Mouse (Mus musculus): Measurements from ENCODE around the gene Gga1. TPM values are rescaled to one million over a fixed set of nuclear protein-coding genes. Genes with fewer than 3 reads are reported as not detected.

The Gga1 gene
- total and polyA plus RNA-seq, 2 experiments from 2014 or later, result 42.9 to 55.7 TPM

GRCm38 (mm10) chr15:78934784-78935320 is 57.9 kb downstream of the Gga1 start, which contains the start of gene Nol12:
Gene Nol12 (plus strand): TSS chr15:78934933.
- DNase-seq, result peak; percentile 96

GRCm38 (mm10) chr15:78936403-78936802 is 59.4 kb downstream of the Gga1 start:
- no peak for DNase-seq
- no peak for TF ChIP-seq CTCF (IDR thresholded peaks at IDR 0.05; ENCODE audit: low read depth)
- no peak overlapping the region for H3K27ac ChIP-seq (ENCODE audit: low read depth, low read length)
- H3K4me2 ChIP-seq (ENCODE audit: low read depth), result no peak overlapping the region
- WGBS, result 92% methylated on average over 12 of the region's 12 CpGs
- no peak overlapping the region for H3K9ac ChIP-seq
- ATAC-seq, result no peak
- H3K4me1 ChIP-seq (ENCODE audit: insufficient read depth), result peaks cover 3% of the 10 kb centered on the region
- H3K4me3 ChIP-seq (ENCODE audit: low read depth, low read length), result no peak overlapping the region
- H3K9me3 ChIP-seq (ENCODE audit: low read length), result no peaks in the 10 kb centered on the region
- peaks cover 48% of the 10 kb centered on the region for H3K36me3 ChIP-seq (ENCODE audit: insufficient read depth)
- H3K27me3 ChIP-seq (ENCODE audit: insufficient read depth, low read length), result no peaks in the 10 kb centered on the region

More at GRCm38 (mm10) chr15:78934784-78935320, 57.9 kb downstream of the Gga1 start, which contains the start of gene Nol12:
- H3K9ac ChIP-seq, result peak within 1 kb of the TSS; percentile 67
- 0 out of 2 replicates have a peak, but pooled peaks have one; percentile 3 for TF ChIP-seq CTCF (IDR thresholded peaks at IDR 0.05; ENCODE audit: low read depth)
- peak within 1 kb of the TSS; percentile 59 for H3K4me3 ChIP-seq (ENCODE audit: low read depth, low read length)
- H3K9me3 ChIP-seq (ENCODE audit: low read length), result no peaks in the 10 kb centered on the region
- no peaks in the 10 kb centered on the region for H3K27me3 ChIP-seq (ENCODE audit: insufficient read depth, low read length)
- WGBS, result 1% methylated on average over 42 of the region's 42 CpGs
- H3K4me2 ChIP-seq (ENCODE audit: low read depth), result peak within 1 kb of the TSS; percentile 59
- H3K27ac ChIP-seq (ENCODE audit: low read depth, low read length), result peak within 1 kb of the TSS; percentile 83
- H3K4me1 ChIP-seq (ENCODE audit: insufficient read depth), result peaks cover 3% of the 10 kb centered on the region
- peaks cover 32% of the 10 kb centered on the region for H3K36me3 ChIP-seq (ENCODE audit: insufficient read depth)
- ATAC-seq, result peak; percentile 95

GRCm38 (mm10) chr15:78937311-78937710 is 60.3 kb downstream of the Gga1 start:
- DNase-seq, result no peak
- H3K4me1 ChIP-seq (ENCODE audit: insufficient read depth), result peaks cover 3% of the 10 kb centered on the region
- H3K27ac ChIP-seq (ENCODE audit: low read depth, low read length), result no peak overlapping the region
- no peak for TF ChIP-seq CTCF (IDR thresholded peaks at IDR 0.05; ENCODE audit: low read depth)
- ATAC-seq, result no peak
- H3K4me3 ChIP-seq (ENCODE audit: low read depth, low read length), result no peak overlapping the region
- H3K4me2 ChIP-seq (ENCODE audit: low read depth), result no peak overlapping the region
- H3K27me3 ChIP-seq (ENCODE audit: insufficient read depth, low read length), result no peaks in the 10 kb centered on the region
- no peaks in the 10 kb centered on the region for H3K9me3 ChIP-seq (ENCODE audit: low read length)
- peaks cover 50% of the 10 kb centered on the region for H3K36me3 ChIP-seq (ENCODE audit: insufficient read depth)
- WGBS, result 88% methylated on average over 10 of the region's 10 CpGs
- no peak overlapping the region for H3K9ac ChIP-seq

GRCm38 (mm10) chr15:78937963-78938362 is 61.0 kb downstream of the Gga1 start:
- DNase-seq (no peak), ATAC-seq (no peak)
- H3K4me3 ChIP-seq (ENCODE audit: low read depth, low read length), result no peak overlapping the region
- TF ChIP-seq CTCF (IDR thresholded peaks at IDR 0.05; ENCODE audit: low read depth), result no peak
- no peaks in the 10 kb centered on the region for H3K9me3 ChIP-seq (ENCODE audit: low read length)
- H3K27me3 ChIP-seq (ENCODE audit: insufficient read depth, low read length), result no peaks in the 10 kb centered on the region
- peaks cover 3% of the 10 kb centered on the region for H3K4me1 ChIP-seq (ENCODE audit: insufficient read depth)
- H3K9ac ChIP-seq, result no peak overlapping the region
- H3K27ac ChIP-seq (ENCODE audit: low read depth, low read length), result no peak overlapping the region
- WGBS, result 64% methylated on average over 2 of the region's 2 CpGs
- no peak overlapping the region for H3K4me2 ChIP-seq (ENCODE audit: low read depth)
- H3K36me3 ChIP-seq (ENCODE audit: insufficient read depth), result peaks cover 50% of the 10 kb centered on the region

- peaks cover 50% of the 10 kb centered on the region for H3K36me3 ChIP-seq (ENCODE audit: insufficient read depth)
- no peak overlapping the region for H3K4me3 ChIP-seq (ENCODE audit: low read depth, low read length)
- no peak overlapping the region for H3K9ac ChIP-seq
- 92% methylated on average over 13 of the region's 13 CpGs for WGBS
- H3K4me1 ChIP-seq (ENCODE audit: insufficient read depth), result no peaks in the 10 kb centered on the region; the same call in none of the 2 replicates
- no peaks in the 10 kb centered on the region for H3K9me3 ChIP-seq (ENCODE audit: low read length)
- ATAC-seq (no peak), DNase-seq (no peak)
- no peak overlapping the region for H3K4me2 ChIP-seq (ENCODE audit: low read depth)
- H3K27me3 ChIP-seq (ENCODE audit: insufficient read depth, low read length), result no peaks in the 10 kb centered on the region
- no peak for TF ChIP-seq CTCF (IDR thresholded peaks at IDR 0.05; ENCODE audit: low read depth)
- H3K27ac ChIP-seq (ENCODE audit: low read depth, low read length), result no peak overlapping the region
Measured at GRCm38 (mm10) chr15:78940325-78940724, 63.3 kb downstream of the Gga1 start.

- H3K27me3 ChIP-seq (ENCODE audit: insufficient read depth, low read length), result no peaks in the 10 kb centered on the region
- 2% methylated on average over 9 of the region's 9 CpGs for WGBS
- no peaks in the 10 kb centered on the region for H3K4me1 ChIP-seq (ENCODE audit: insufficient read depth)
- peaks cover 38% of the 10 kb centered on the region for H3K36me3 ChIP-seq (ENCODE audit: insufficient read depth)
- H3K9ac ChIP-seq, result peak overlapping the region; percentile 22; the same call in 1 of the 2 replicates
- TF ChIP-seq CTCF (IDR thresholded peaks at IDR 0.05; ENCODE audit: low read depth), result peak; percentile 86
- DNase-seq (peak; percentile 84), ATAC-seq (peak; percentile 57)
- H3K4me2 ChIP-seq (ENCODE audit: low read depth), result peak overlapping the region; percentile 40; the same call in 1 of the 2 replicates
- no peak overlapping the region for H3K4me3 ChIP-seq (ENCODE audit: low read depth, low read length)
- H3K27ac ChIP-seq (ENCODE audit: low read depth, low read length), result no peak overlapping the region
- H3K9me3 ChIP-seq (ENCODE audit: low read length), result no peaks in the 10 kb centered on the region
Measured at GRCm38 (mm10) chr15:78942663-78943062, 65.7 kb downstream of the Gga1 start.

Small RNA genes within 50 kb of the gene (microRNA-seq; reads per million reads assigned to microRNA genes)
- 0.39 to 0.49 reads per million in 2 experiments for gene Mir6955

Other genes with a start within 250 kb of the Gga1 start
- 33.9 and 51.6 TPM in 2 replicates for gene Elfn2, start 158.4 kb upstream of the Gga1 start, total RNA-seq (2014; rRNA removed)
- 8.1 and 10.1 TPM in 2 replicates for gene Elfn2, start 158.4 kb upstream of the Gga1 start, polyA plus RNA-seq (2015; fragmentation: Nextera tagmentation; extraction: Ambion mirVana)
- 6.4 and 11.4 TPM in 2 replicates for gene Mfng, start 103.7 kb upstream of the Gga1 start, total RNA-seq (2014; rRNA removed)
- gene Mfng, start 103.7 kb upstream of the Gga1 start, polyA plus RNA-seq (2015; fragmentation: Nextera tagmentation; extraction: Ambion mirVana), result 16.0 and 16.8 TPM in 2 replicates
- gene Card10, start 74.1 kb upstream of the Gga1 start, total RNA-seq (2014; rRNA removed), result 0.57 and 0.77 TPM in 2 replicates
- 1.2 and 1.7 TPM in 2 replicates for gene Card10, start 74.1 kb upstream of the Gga1 start, polyA plus RNA-seq (2015; fragmentation: Nextera tagmentation; extraction: Ambion mirVana)
- gene Cdc42ep1, start 34.6 kb upstream of the Gga1 start, total RNA-seq (2014; rRNA removed), result 8.3 and 8.6 TPM in 2 replicates
- 10.6 and 13.5 TPM in 2 replicates for gene Cdc42ep1, start 34.6 kb upstream of the Gga1 start, polyA plus RNA-seq (2015; fragmentation: Nextera tagmentation; extraction: Ambion mirVana)
- gene Lgals2, start 21.7 kb upstream of the Gga1 start, total RNA-seq (2014; rRNA removed), result not detected in 2 replicates
- 0.52 TPM in 1 of 2 replicates, not detected in the other for gene Lgals2, start 21.7 kb upstream of the Gga1 start, polyA plus RNA-seq (2015; fragmentation: Nextera tagmentation; extraction: Ambion mirVana)
- not detected in 2 replicates for gene Gm49510, start 22.5 kb downstream of the Gga1 start, total RNA-seq (2014; rRNA removed)
- not detected in 2 replicates for gene Gm49510, start 22.5 kb downstream of the Gga1 start, polyA plus RNA-seq (2015; fragmentation: Nextera tagmentation; extraction: Ambion mirVana)
- gene Sh3bp1, start 22.6 kb downstream of the Gga1 start, total RNA-seq (2014; rRNA removed), result 2.0 and 6.4 TPM in 2 replicates
- 3.3 and 4.3 TPM in 2 replicates for gene Sh3bp1, start 22.6 kb downstream of the Gga1 start, polyA plus RNA-seq (2015; fragmentation: Nextera tagmentation; extraction: Ambion mirVana)
- 263 and 283 TPM in 2 replicates for gene Pdxp, start 36.7 kb downstream of the Gga1 start, total RNA-seq (2014; rRNA removed)
- 174 and 175 TPM in 2 replicates for gene Pdxp, start 36.7 kb downstream of the Gga1 start, polyA plus RNA-seq (2015; fragmentation: Nextera tagmentation; extraction: Ambion mirVana)
- 31.8 and 43.6 TPM in 2 replicates for gene Lgals1, start 49.5 kb downstream of the Gga1 start, total RNA-seq (2014; rRNA removed)
- 63.2 and 99.4 TPM in 2 replicates for gene Lgals1, start 49.5 kb downstream of the Gga1 start, polyA plus RNA-seq (2015; fragmentation: Nextera tagmentation; extraction: Ambion mirVana)
- gene Nol12, start 57.7 kb downstream of the Gga1 start, total RNA-seq (2014; rRNA removed), result 11.2 and 17.6 TPM in 2 replicates
- 60.3 and 64.2 TPM in 2 replicates for gene Nol12, start 57.7 kb downstream of the Gga1 start, polyA plus RNA-seq (2015; fragmentation: Nextera tagmentation; extraction: Ambion mirVana)
- gene Triobp, start 70.5 kb downstream of the Gga1 start, total RNA-seq (2014; rRNA removed), result 36.7 and 40.5 TPM in 2 replicates
- gene Triobp, start 70.5 kb downstream of the Gga1 start, polyA plus RNA-seq (2015; fragmentation: Nextera tagmentation; extraction: Ambion mirVana), result 25.1 and 30.5 TPM in 2 replicates
- gene H1f0, start 151.3 kb downstream of the Gga1 start, total RNA-seq (2014; rRNA removed), result 198 and 209 TPM in 2 replicates
- 224 and 248 TPM in 2 replicates for gene H1f0, start 151.3 kb downstream of the Gga1 start, polyA plus RNA-seq (2015; fragmentation: Nextera tagmentation; extraction: Ambion mirVana)
- 0.62 TPM in 1 of 2 replicates, not detected in the other for gene Galr3, start 164.7 kb downstream of the Gga1 start, total RNA-seq (2014; rRNA removed)
- gene Galr3, start 164.7 kb downstream of the Gga1 start, polyA plus RNA-seq (2015; fragmentation: Nextera tagmentation; extraction: Ambion mirVana), result 0.12 and 0.20 TPM in 2 replicates
- gene Ankrd54, start 185.7 kb downstream of the Gga1 start, total RNA-seq (2014; rRNA removed), result 43.3 and 50.5 TPM in 2 replicates
- 41.2 and 45.8 TPM in 2 replicates for gene Ankrd54, start 185.7 kb downstream of the Gga1 start, polyA plus RNA-seq (2015; fragmentation: Nextera tagmentation; extraction: Ambion mirVana)
- gene Eif3l, start 198.0 kb downstream of the Gga1 start, total RNA-seq (2014; rRNA removed), result 213 and 218 TPM in 2 replicates
- 179 and 191 TPM in 2 replicates for gene Eif3l, start 198.0 kb downstream of the Gga1 start, polyA plus RNA-seq (2015; fragmentation: Nextera tagmentation; extraction: Ambion mirVana)
- gene Micall1, start 231.7 kb downstream of the Gga1 start, total RNA-seq (2014; rRNA removed), result 23.8 and 29.1 TPM in 2 replicates
- 7.2 and 8.0 TPM in 2 replicates for gene Micall1, start 231.7 kb downstream of the Gga1 start, polyA plus RNA-seq (2015; fragmentation: Nextera tagmentation; extraction: Ambion mirVana)